Mouse (Mus musculus) CH12.LX (cell line): Measurements from ENCODE around the gene Tti1. TPM values are rescaled to one million over a fixed set of nuclear protein-coding genes. Genes with fewer than 3 reads are reported as not detected.

ENCODE experiments used
- DNase-seq: peaks from one replicate; pipeline ENCODE4 v3.0.0-alpha.2; 2013; ENCODE audit errors: extremely low read depth
- H3K27ac ChIP-seq: 2 replicates; pipeline ENCODE4 v1.5.1; 2012; ENCODE audit warnings: low read depth, mild to moderate bottlenecking, control low read depth, moderate library complexity; ENCODE audit not compliant: insufficient read depth
- H3K27me3 ChIP-seq: replicated peaks from 2 replicates; pipeline ENCODE3; 2012; ENCODE audit warnings: inconsistent platforms
- H3K36me3 ChIP-seq, 2 experiments: replicated peaks in 1 of 2; 2 replicates each; pipeline versions ENCODE3 to v1.6.1; 2012; ENCODE audit warnings: inconsistent platforms in 1 of 2, low read length in 1 of 2, mild to moderate bottlenecking in 1 of 2, mixed read lengths in 1 of 2, moderate library complexity in 1 of 2; ENCODE audit not compliant: control insufficient read depth in 1 of 2, insufficient read depth in 1 of 2
- H3K4me1 ChIP-seq, 2 experiments: 2 replicates each; pipeline ENCODE4 v1.6.1; 2012; ENCODE audit warnings: inconsistent platforms in 1 of 2, moderate library complexity in 1 of 2; ENCODE audit not compliant: insufficient read depth in 2 of 2, control insufficient read depth in 1 of 2
- H3K4me2 ChIP-seq: 2 replicates; pipeline ENCODE4 v1.6.1; 2012; ENCODE audit warnings: low read depth, mild to moderate bottlenecking, control low read depth; ENCODE audit not compliant: poor library complexity, insufficient read depth, severe bottlenecking
- H3K4me3 ChIP-seq, 3 experiments: fragments of 150-350 bp in 1 of 3; sonication (generic) in 1 of 3; replicated peaks in 1 of 3; 2 replicates each; pipeline versions ENCODE3 to v1.5.1; 2011 to 2012; ENCODE audit warnings: low read depth in 2 of 3, low read length in 2 of 3, mild to moderate bottlenecking in 2 of 3, moderate library complexity in 2 of 3, control low read depth in 1 of 3, improper control_type of control experiment in 1 of 3, inconsistent platforms in 1 of 3, mixed read lengths in 1 of 3; ENCODE audit not compliant: poor library complexity in 1 of 3
- H3K79me2 ChIP-seq: replicated peaks from 2 replicates; pipeline ENCODE4 v1.6.1; 2012; ENCODE audit warnings: mild to moderate bottlenecking, moderate library complexity; ENCODE audit not compliant: control insufficient read depth, poor library complexity, insufficient read depth, severe bottlenecking; ENCODE audit errors: extremely low read depth
- H3K9ac ChIP-seq: 2 replicates; pipeline ENCODE4 v1.6.1; 2012; ENCODE audit warnings: low read depth, mild to moderate bottlenecking, control low read depth, moderate library complexity; ENCODE audit not compliant: insufficient read depth
- H3K9me3 ChIP-seq: replicated peaks from 2 replicates; pipeline ENCODE3; 2012; ENCODE audit warnings: low read length, inconsistent platforms, mixed read lengths
- BHLHE40 ChIP-seq: IDR thresholded peaks from 2 replicates; pipeline ENCODE4 v1.6.1; 2011; ENCODE audit warnings: mild to moderate bottlenecking, low read depth, low read length, improper control_type of control experiment
- CHD1 ChIP-seq: IDR thresholded peaks from 2 replicates; pipeline ENCODE4 v1.6.1; 2012; ENCODE audit warnings: low read depth, low read length, improper control_type of control experiment, inconsistent platforms
- CHD2 ChIP-seq: IDR thresholded peaks from 2 replicates; pipeline ENCODE4 v1.6.1; 2011; ENCODE audit warnings: low read length, improper control_type of control experiment
- CTCF ChIP-seq, 2 experiments: IDR thresholded peaks in 1 of 2; conservative IDR thresholded peaks in 1 of 2; 2 replicates each; pipeline ENCODE4 v1.5.1; 2011 to 2012; ENCODE audit warnings: low read depth in 2 of 2, low read length in 2 of 2, improper control_type of control experiment in 1 of 2, inconsistent platforms in 1 of 2, mild to moderate bottlenecking in 1 of 2, moderate library complexity in 1 of 2
- E2F4 ChIP-seq: IDR thresholded peaks from 2 replicates; pipeline ENCODE4 v1.6.1; 2011; ENCODE audit warnings: low read depth, low read length, improper control_type of control experiment; ENCODE audit not compliant: insufficient replicate concordance
- ELF1 ChIP-seq: IDR thresholded peaks from 2 replicates; pipeline ENCODE4 v1.6.1; 2014; ENCODE audit warnings: low read depth, mild to moderate bottlenecking, inconsistent platforms, low read length, improper control_type of control experiment
- EP300 ChIP-seq: IDR thresholded peaks from 2 replicates; pipeline ENCODE4 v1.6.1; 2011; ENCODE audit warnings: low read length, improper control_type of control experiment
- ETS1 ChIP-seq: conservative IDR thresholded peaks from 2 replicates; pipeline ENCODE4 v1.6.1; 2012; ENCODE audit warnings: low read depth, mild to moderate bottlenecking, inconsistent platforms, low read length, improper control_type of control experiment, moderate library complexity
- GABPA ChIP-seq: IDR thresholded peaks from 2 replicates; pipeline ENCODE4 v1.6.1; 2012; ENCODE audit warnings: low read depth, low read length, improper control_type of control experiment, inconsistent platforms; ENCODE audit not compliant: insufficient replicate concordance
- HCFC1 ChIP-seq: IDR thresholded peaks from 2 replicates; pipeline ENCODE4 v1.6.1; 2012; ENCODE audit warnings: low read depth, mild to moderate bottlenecking, inconsistent platforms, low read length, improper control_type of control experiment
- IRF4 ChIP-seq: IDR thresholded peaks from 2 replicates; pipeline ENCODE4 v1.6.1; 2014; ENCODE audit warnings: low read depth, mild to moderate bottlenecking, inconsistent platforms, low read length, improper control_type of control experiment
- JUN ChIP-seq: IDR thresholded peaks from 2 replicates; pipeline ENCODE4 v1.6.1; 2011; ENCODE audit warnings: low read depth, mild to moderate bottlenecking, low read length, improper control_type of control experiment, moderate library complexity; ENCODE audit not compliant: insufficient read depth
- JUND ChIP-seq: conservative IDR thresholded peaks from 2 replicates; pipeline ENCODE4 v1.6.1; 2011; ENCODE audit warnings: low read depth, low read length, improper control_type of control experiment
- KAT2A ChIP-seq: IDR thresholded peaks from 2 replicates; pipeline ENCODE4 v1.6.1; 2012; ENCODE audit warnings: low read length, improper control_type of control experiment, inconsistent platforms; ENCODE audit not compliant: insufficient replicate concordance
- MAFK ChIP-seq: IDR thresholded peaks from 2 replicates; pipeline ENCODE4 v1.6.1; 2011; ENCODE audit warnings: low read length, improper control_type of control experiment; ENCODE audit not compliant: insufficient replicate concordance
- MAX ChIP-seq: IDR thresholded peaks from 2 replicates; pipeline ENCODE4 v1.6.1; 2011; ENCODE audit warnings: low read length, improper control_type of control experiment
- MAZ ChIP-seq: IDR thresholded peaks from 2 replicates; pipeline ENCODE4 v1.6.1; 2012; ENCODE audit warnings: low read depth, mild to moderate bottlenecking, inconsistent platforms, low read length, improper control_type of control experiment, moderate library complexity
- MEF2A ChIP-seq: IDR thresholded peaks from 2 replicates; pipeline ENCODE4 v1.6.1; 2014; ENCODE audit warnings: low read depth, mild to moderate bottlenecking, inconsistent platforms, low read length, improper control_type of control experiment, borderline replicate concordance
- MXI1 ChIP-seq: IDR thresholded peaks from 2 replicates; pipeline ENCODE4 v1.6.1; 2011; ENCODE audit warnings: mild to moderate bottlenecking, low read depth, low read length, improper control_type of control experiment
- MYC ChIP-seq: IDR thresholded peaks from 2 replicates; pipeline ENCODE4 v1.6.1; 2011; ENCODE audit warnings: low read depth, mild to moderate bottlenecking, improper control_type of control experiment, low read length
- NELFE ChIP-seq: IDR thresholded peaks from 2 replicates; pipeline ENCODE4 v1.6.1; 2011; ENCODE audit warnings: low read depth, low read length, improper control_type of control experiment
- NRF1 ChIP-seq: IDR thresholded peaks from 2 replicates; pipeline ENCODE4 v1.6.1; 2014; ENCODE audit warnings: low read depth, mild to moderate bottlenecking, inconsistent platforms, low read length, improper control_type of control experiment, moderate library complexity
- PAX5 ChIP-seq: IDR thresholded peaks from 2 replicates; pipeline ENCODE4 v1.6.1; 2012; ENCODE audit warnings: low read length, inconsistent platforms, mixed read lengths
- POLR2A ChIP-seq: IDR thresholded peaks from 2 replicates; pipeline ENCODE4 v1.6.1; 2011; ENCODE audit warnings: low read depth, mild to moderate bottlenecking, improper control_type of control experiment, low read length
- POLR2AphosphoS2 ChIP-seq: IDR thresholded peaks from 2 replicates; pipeline ENCODE4 v1.6.1; 2011; ENCODE audit warnings: low read depth, low read length, improper control_type of control experiment
- RAD21 ChIP-seq: IDR thresholded peaks from 2 replicates; pipeline ENCODE4 v1.6.1; 2011; ENCODE audit warnings: low read depth, mild to moderate bottlenecking, low read length, improper control_type of control experiment, moderate library complexity
- RCOR1 ChIP-seq: conservative IDR thresholded peaks from 2 replicates; pipeline ENCODE4 v1.6.1; 2012; ENCODE audit warnings: low read depth, mild to moderate bottlenecking, inconsistent platforms, low read length, improper control_type of control experiment
- SIN3A ChIP-seq: IDR thresholded peaks from 2 replicates; pipeline ENCODE4 v1.6.1; 2012; ENCODE audit warnings: low read length, improper control_type of control experiment, inconsistent platforms
- SMC3 ChIP-seq: IDR thresholded peaks from 2 replicates; pipeline ENCODE4 v1.6.1; 2011; ENCODE audit warnings: low read depth, low read length, improper control_type of control experiment
- TBP ChIP-seq: conservative IDR thresholded peaks from 2 replicates; pipeline ENCODE4 v1.6.1; 2011; ENCODE audit warnings: low read depth, low read length, improper control_type of control experiment
- TCF12 ChIP-seq: IDR thresholded peaks from 2 replicates; pipeline ENCODE4 v1.6.1; 2014; ENCODE audit warnings: low read depth, mild to moderate bottlenecking, inconsistent platforms, low read length, improper control_type of control experiment
- UBTF ChIP-seq: IDR thresholded peaks from 2 replicates; pipeline ENCODE4 v1.6.1; 2012; ENCODE audit warnings: low read depth, mild to moderate bottlenecking, inconsistent platforms, low read length, improper control_type of control experiment, moderate library complexity
- USF1 ChIP-seq: IDR thresholded peaks from 2 replicates; pipeline ENCODE4 v1.6.1; 2014; ENCODE audit warnings: low read depth, mild to moderate bottlenecking, inconsistent platforms, low read length, improper control_type of control experiment
- USF2 ChIP-seq: conservative IDR thresholded peaks from 2 replicates; pipeline ENCODE4 v1.6.1; 2011; ENCODE audit warnings: low read depth, low read length, improper control_type of control experiment
- ZC3H11A ChIP-seq: IDR thresholded peaks from 2 replicates; pipeline ENCODE4 v1.6.1; 2012; ENCODE audit warnings: low read depth, mild to moderate bottlenecking, inconsistent platforms, low read length, improper control_type of control experiment
- ZKSCAN1 ChIP-seq: IDR thresholded peaks from 2 replicates; pipeline ENCODE4 v1.6.1; 2012; ENCODE audit warnings: low read depth, inconsistent platforms, low read length, improper control_type of control experiment, borderline replicate concordance
- ZMIZ1 ChIP-seq: IDR thresholded peaks from 2 replicates; pipeline ENCODE4 v1.6.1; 2012; ENCODE audit warnings: low read depth, mild to moderate bottlenecking, inconsistent platforms, low read length, improper control_type of control experiment
- ZNF384 ChIP-seq: IDR thresholded peaks from 2 replicates; pipeline ENCODE4 v1.6.1; 2012; ENCODE audit warnings: low read depth, low read length, improper control_type of control experiment, inconsistent platforms
- dilution Hi-C: fragments of 300-500 bp; cut with MboI; formaldehyde crosslinking; loops from 2 replicates; pipeline ENCODE4 v1.14.3; 2020; ENCODE audit warnings: low sequenced_read_pairs; ENCODE audit not compliant: extremely low pct_unique_long_range_greater_than_20kb, extremely low pct_ligation_motif_present
- in situ Hi-C: fragments of 300-500 bp; cut with MboI; formaldehyde crosslinking; loops from 3 replicates; pipeline ENCODE4 v1.14.3; 2019; ENCODE audit warnings: low sequenced_read_pairs, low pct_ligation_motif_present, low pct_unique_long_range_greater_than_20kb, mixed read lengths
- polyA plus RNA-seq: library from polyadenylated mRNA; unstranded; fragments of >175 nt; gene quantifications from 2 replicates; pipeline ENCODE4 v1.2.1, GENCODE M21; 2012; ENCODE audit warnings: low read depth; ENCODE audit not compliant: insufficient read length
- total RNA-seq, 2 experiments: library from RNA; depleted of rRNA; stranded (reverse); fragments of 300-350 nt in 1 of 2; fragments of >200 nt in 1 of 2; gene quantifications; 2 replicates each; pipeline ENCODE4 v1.2.3; 2012 to 2014

Tti1 gene
- total and polyA plus RNA-seq, 3 experiments, result 19.7 to 27.2 (median 19.8) TPM

- in situ Hi-C loops (no loop called here), dilution Hi-C loops (no loop called here)
- H3K4me2 ChIP-seq, result peak overlapping the region; percentile 85
- no peaks in the 10 kb centered on the region for H3K36me3 ChIP-seq
- no peaks in the 10 kb centered on the region for H3K79me2 ChIP-seq
- peak; percentile 82 for DNase-seq
- H3K4me3 ChIP-seq, result no peak overlapping the region
- peaks cover 15 to 21% of the 10 kb centered on the region in 2 experiments for H3K4me1 ChIP-seq
- TF ChIP-seq JUND (peak; percentile 17; the same call in 1 of the 2 replicates), NRF1 (no peak), USF1 (no peak), JUN (no peak), CTCF (conservative IDR thresholded peaks at IDR 0.05 in 1 of 2, IDR thresholded peaks at IDR 0.05 in 1 of 2; ENCODE audit: low read depth in 2 of 2, low read length in 2 of 2) (no peak), ELF1 (no peak; the same call in 1 of the 2 replicates), MYC (no peak), ETS1 (peak; percentile 48), MAX (0 out of 2 replicates have a peak, but pooled peaks have one; percentile 43), UBTF (no peak), GABPA (no peak), MAFK (0 out of 2 replicates have a peak, but pooled peaks have one; percentile 26), E2F4 (no peak), TBP (no peak), USF2 (no peak), CHD1 (no peak), MXI1 (no peak), CHD2 (no peak), EP300 (peak; percentile 56), MAZ (no peak), RAD21 (no peak), ZC3H11A (no peak), BHLHE40 (peak; percentile 64), KAT2A (no peak), MEF2A (peak; percentile 48; the same call in 1 of the 2 replicates), POLR2A (no peak), HCFC1 (no peak), NELFE (no peak), ZMIZ1 (no peak), RCOR1 (0 out of 2 replicates have a peak, but pooled peaks have one; percentile 18), ZKSCAN1 (no peak), SIN3A (no peak; the same call in 1 of the 2 replicates), ZNF384 (peak; percentile 95), TCF12 (no peak), POLR2AphosphoS2 (no peak), IRF4 (no peak), PAX5 (no peak), SMC3 (no peak)
- H3K9ac ChIP-seq, result no peak overlapping the region
- H3K27ac ChIP-seq, result no peak overlapping the region
- H3K27me3 ChIP-seq, result no peaks in the 10 kb centered on the region
- H3K9me3 ChIP-seq, result peaks cover 5% of the 10 kb centered on the region
Measured at GRCm38 (mm10) chr2:157957707-157958108, 70.5 kb downstream of the Tti1 start.
